In genomic region chr17:15242976-15243635, GRCm38 (mm10) we compare ENCODE assay signal across 24 mouse cellular contexts.
"Had no signal": no experiment of that assay in that cellular context is flagged by ENCODE, and none has a peak within 500 bp of the region (broad histone marks: within the 10 kb centered on the region; RNA-seq: fewer than 3 reads in every experiment).

No protein-coding gene starts in this region.

- H3K4me2 ChIP-seq: heart, embryonic 12.5 days; hindbrain, embryonic 13.5 days; hindbrain, embryonic 15.5 days; kidney, embryonic 15.5 days; limb, embryonic 12.5 days; liver, embryonic 11.5 days had no signal

- H3K27ac ChIP-seq: heart, embryonic 10.5 days; hindbrain, embryonic 13.5 days; hindbrain, embryonic 15.5 days; hindbrain, postnatal 0 days; kidney, embryonic 15.5 days; kidney, postnatal 0 days; limb, embryonic 10.5 days; limb, embryonic 12.5 days; liver, embryonic 14.5 days had no signal

- H3K27me3 ChIP-seq: hindbrain, embryonic 15.5 days had no signal

- DNase-seq: gastrocnemius, postnatal 14 days; gastrocnemius, postnatal 36 days; heart, adult 18-20 months; heart, postnatal 10 days; heart, postnatal 36 days; kidney, adult 11 months; kidney, adult 2 months; kidney, adult 9 months; kidney, postnatal 14 days; kidney, postnatal 36 days; layer of hippocampus, adult 9-11 months; layer of hippocampus, postnatal 36 days had no signal

- H3K36me3 ChIP-seq: heart, embryonic 10.5 days; heart, embryonic 12.5 days; hindbrain, embryonic 13.5 days; hindbrain, embryonic 15.5 days; kidney, embryonic 15.5 days; limb, embryonic 10.5 days; limb, embryonic 12.5 days had no signal

- H3K9ac ChIP-seq: heart, embryonic 12.5 days; hindbrain, embryonic 13.5 days; hindbrain, embryonic 15.5 days; kidney, embryonic 15.5 days; limb, embryonic 12.5 days; liver, embryonic 14.5 days had no signal

- H3K9me3 ChIP-seq: heart, embryonic 10.5 days; heart, embryonic 12.5 days; hindbrain, embryonic 13.5 days; hindbrain, embryonic 15.5 days; kidney, embryonic 15.5 days; limb, embryonic 10.5 days; limb, embryonic 12.5 days had no signal

- H3K4me3 ChIP-seq: heart, embryonic 10.5 days; heart, embryonic 12.5 days; hindbrain, embryonic 13.5 days; hindbrain, embryonic 15.5 days; kidney, embryonic 15.5 days; limb, embryonic 10.5 days; limb, embryonic 12.5 days had no signal

- ATAC-seq: hindbrain, postnatal 0 days; intestine, embryonic 16.5 days had no signal
